Mouse (Mus musculus): Measurements from ENCODE around the gene Tsga10. TPM values are rescaled to one million over a fixed set of nuclear protein-coding genes. Genes with fewer than 3 reads are reported as not detected.

The Tsga10 gene
- total and polyA plus RNA-seq, 2 experiments from 2014 or later, result 7.5 TPM

GRCm38 (mm10) chr1:37891400-37891799, 25.2 kb upstream of the Tsga10 start:
- Histone ChIP-seq H3K4me2 (ENCODE audit: low read depth, low read length, poor library complexity, severe bottlenecking) (peak overlapping the region; percentile 78), H3K27me3 (ENCODE audit: insufficient read depth, low read length) (no peaks in the 10 kb centered on the region), H3K4me3 (ENCODE audit: low read depth, low read length) (peak overlapping the region; percentile 62), H3K36me3 (ENCODE audit: insufficient read depth, low read length) (peaks cover 18% of the 10 kb centered on the region), H3K4me1 (ENCODE audit: insufficient read depth, low read length) (peaks cover 7% of the 10 kb centered on the region; the same call in 1 of the 2 replicates), H3K9ac (replicated peaks; ENCODE audit: low read length, poor library complexity, severe bottlenecking) (no peak overlapping the region), H3K27ac (ENCODE audit: low read depth, low read length) (no peak overlapping the region), H3K9me3 (ENCODE audit: low read length) (no peaks in the 10 kb centered on the region)
- DNase-seq (ENCODE audit: low spot score) (peak; percentile 19), ATAC-seq (ENCODE audit: low FRiP score) (no peak)
- 61% methylated on average over 3 of the region's 3 CpGs for WGBS
- TF ChIP-seq CTCF (IDR thresholded peaks at IDR 0.05), result peak; percentile 63

- no peak for TF ChIP-seq CTCF (IDR thresholded peaks at IDR 0.05)
- Histone ChIP-seq H3K4me2 (ENCODE audit: low read depth, low read length, poor library complexity, severe bottlenecking) (peak within 1 kb of the TSS; percentile 78), H3K9ac (replicated peaks; ENCODE audit: low read length, poor library complexity, severe bottlenecking) (peak within 1 kb of the TSS; percentile 51), H3K4me3 (ENCODE audit: low read depth, low read length) (peak within 1 kb of the TSS; percentile 62), H3K27ac (ENCODE audit: low read depth, low read length) (peak within 1 kb of the TSS; percentile 47), H3K36me3 (ENCODE audit: insufficient read depth, low read length) (peaks cover 9% of the 10 kb centered on the region), H3K4me1 (ENCODE audit: insufficient read depth, low read length) (peaks cover 7% of the 10 kb centered on the region; the same call in 1 of the 2 replicates), H3K9me3 (ENCODE audit: low read length) (no peaks in the 10 kb centered on the region), H3K27me3 (ENCODE audit: insufficient read depth, low read length) (no peaks in the 10 kb centered on the region)
- ATAC-seq (ENCODE audit: low FRiP score) (peak; percentile 94), DNase-seq (ENCODE audit: low spot score) (peak; percentile 96)
- WGBS, result under 1% methylated on average over 41 of the region's 41 CpGs
These were observed 23.9 kb upstream of the Tsga10 start, which contains the start of the genes Mitd1 and Mrpl30 for GRCm38 (mm10) chr1:37890025-37890652. TSS of gene Mitd1 (minus strand) at chr1:37890411. TSS of gene Mrpl30 (plus strand) at chr1:37890477.

GRCm38 (mm10) chr1:37889206-37889605, 23.0 kb upstream of the Tsga10 start:
- Histone ChIP-seq H3K4me1 (ENCODE audit: insufficient read depth, low read length) (peaks cover 7% of the 10 kb centered on the region; the same call in 1 of the 2 replicates), H3K9me3 (ENCODE audit: low read length) (no peaks in the 10 kb centered on the region), H3K4me2 (ENCODE audit: low read depth, low read length, poor library complexity, severe bottlenecking) (peak overlapping the region; percentile 78), H3K9ac (replicated peaks; ENCODE audit: low read length, poor library complexity, severe bottlenecking) (no peak overlapping the region), H3K27me3 (ENCODE audit: insufficient read depth, low read length) (no peaks in the 10 kb centered on the region), H3K36me3 (ENCODE audit: insufficient read depth, low read length) (peaks cover under 1% of the 10 kb centered on the region; the same call in 1 of the 2 replicates), H3K27ac (ENCODE audit: low read depth, low read length) (no peak overlapping the region), H3K4me3 (ENCODE audit: low read depth, low read length) (peak overlapping the region; percentile 62; the same call in 1 of the 2 replicates)
- WGBS, result 86% methylated on average over 7 of the region's 7 CpGs
- TF ChIP-seq CTCF (IDR thresholded peaks at IDR 0.05), result no peak
- DNase-seq (ENCODE audit: low spot score), result no peak
- ATAC-seq (ENCODE audit: low FRiP score), result no peak

DNA sequence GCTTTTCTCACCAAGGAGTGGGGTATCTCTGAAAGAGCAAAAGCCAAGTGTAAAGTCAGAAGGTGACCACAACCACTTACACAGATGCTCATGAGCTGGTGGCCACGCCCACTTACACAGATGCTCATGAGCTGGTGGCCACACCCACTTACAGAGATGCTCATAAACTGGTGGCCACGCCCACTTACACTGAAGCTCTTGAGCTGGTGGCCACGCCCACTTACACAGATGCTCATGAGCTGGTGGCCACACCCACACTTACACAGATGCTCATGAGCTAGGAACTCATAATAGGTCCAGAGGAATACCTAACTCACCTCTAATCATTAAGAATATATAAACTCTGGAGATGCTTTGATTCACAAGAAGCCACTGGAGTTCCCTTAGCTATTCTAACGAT, 18.2 kb upstream of the Tsga10 start:
- peaks cover 5% of the 10 kb centered on the region; the same call in 1 of the 2 replicates for H3K4me1 ChIP-seq (ENCODE audit: insufficient read depth, low read length)
- H3K36me3 ChIP-seq (ENCODE audit: insufficient read depth, low read length), result peaks cover 20% of the 10 kb centered on the region; the same call in 1 of the 2 replicates
- H3K27ac ChIP-seq (ENCODE audit: low read depth, low read length), result no peak overlapping the region
- H3K4me3 ChIP-seq (ENCODE audit: low read depth, low read length), result no peak overlapping the region
- no peaks in the 10 kb centered on the region for H3K27me3 ChIP-seq (ENCODE audit: insufficient read depth, low read length)
- DNase-seq (ENCODE audit: low spot score) (no peak), ATAC-seq (ENCODE audit: low FRiP score) (no peak)
- no peak for TF ChIP-seq CTCF (IDR thresholded peaks at IDR 0.05)
- WGBS, result 77% methylated on average over 4 of the region's 4 CpGs
- no peak overlapping the region for H3K4me2 ChIP-seq (ENCODE audit: low read depth, low read length, poor library complexity, severe bottlenecking)
- no peak overlapping the region for H3K9ac ChIP-seq (replicated peaks; ENCODE audit: low read length, poor library complexity, severe bottlenecking)
- H3K9me3 ChIP-seq (ENCODE audit: low read length), result no peaks in the 10 kb centered on the region

GRCm38 (mm10) chr1:37883411-37883810, 17.2 kb upstream of the Tsga10 start:
- no peak for ATAC-seq (ENCODE audit: low FRiP score)
- Histone ChIP-seq H3K27ac (ENCODE audit: low read depth, low read length) (no peak overlapping the region), H3K9ac (replicated peaks; ENCODE audit: low read length, poor library complexity, severe bottlenecking) (no peak overlapping the region), H3K36me3 (ENCODE audit: insufficient read depth, low read length) (peaks cover 24% of the 10 kb centered on the region), H3K4me2 (ENCODE audit: low read depth, low read length, poor library complexity, severe bottlenecking) (no peak overlapping the region), H3K27me3 (ENCODE audit: insufficient read depth, low read length) (no peaks in the 10 kb centered on the region), H3K4me3 (ENCODE audit: low read depth, low read length) (no peak overlapping the region), H3K9me3 (ENCODE audit: low read length) (no peaks in the 10 kb centered on the region), H3K4me1 (ENCODE audit: insufficient read depth, low read length) (no peaks in the 10 kb centered on the region)
- WGBS, result 91% methylated on average over 4 of the region's 4 CpGs
- DNase-seq (ENCODE audit: low spot score), result no peak
- TF ChIP-seq CTCF (IDR thresholded peaks at IDR 0.05), result no peak

DNA sequence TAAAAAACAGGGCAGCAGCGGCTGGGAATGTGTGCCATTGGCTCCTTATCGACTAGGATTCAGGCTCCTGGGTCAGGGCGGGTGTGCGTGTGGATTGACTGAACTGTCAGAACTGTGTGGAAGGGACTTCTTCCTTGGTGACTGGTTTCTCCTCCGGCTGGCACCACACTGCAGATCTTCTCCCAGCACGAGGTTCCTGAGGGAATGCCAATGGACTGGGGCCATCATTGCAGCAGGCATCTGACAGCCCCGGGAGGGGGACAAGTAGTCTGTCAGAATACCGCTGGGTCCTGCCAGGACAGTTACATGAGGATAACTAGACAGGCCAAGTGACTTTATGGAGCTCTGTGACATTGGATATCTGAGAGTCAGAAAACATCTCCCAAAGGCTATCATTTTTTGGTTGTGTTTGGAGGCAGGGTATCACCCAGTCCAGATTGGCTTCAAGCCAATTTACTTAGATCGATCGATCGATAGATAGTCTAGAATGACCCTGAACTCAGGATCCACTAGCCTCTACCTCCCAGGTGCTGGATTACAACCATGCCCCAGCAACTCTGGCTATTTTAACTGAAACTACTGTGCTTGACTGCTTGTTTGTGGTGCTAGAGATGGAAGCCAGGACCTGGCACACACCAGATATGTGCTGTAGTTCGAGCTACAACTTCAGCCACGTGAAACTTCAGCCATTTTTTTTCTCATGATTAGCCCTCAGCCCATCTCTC, 11.7 kb upstream of the Tsga10 start:
- Histone ChIP-seq H3K4me2 (ENCODE audit: low read depth, low read length, poor library complexity, severe bottlenecking) (no peak overlapping the region), H3K9me3 (ENCODE audit: low read length) (0 out of 2 replicates have a peak, but pooled peaks cover 3% of the 10 kb centered on the region), H3K27ac (ENCODE audit: low read depth, low read length) (no peak overlapping the region), H3K4me1 (ENCODE audit: insufficient read depth, low read length) (no peaks in the 10 kb centered on the region), H3K4me3 (ENCODE audit: low read depth, low read length) (no peak overlapping the region), H3K27me3 (ENCODE audit: insufficient read depth, low read length) (no peaks in the 10 kb centered on the region), H3K36me3 (ENCODE audit: insufficient read depth, low read length) (peaks cover 22% of the 10 kb centered on the region), H3K9ac (replicated peaks; ENCODE audit: low read length, poor library complexity, severe bottlenecking) (no peak overlapping the region)
- ATAC-seq (ENCODE audit: low FRiP score), result no peak
- no peak for DNase-seq (ENCODE audit: low spot score)
- 94% methylated on average over 13 of the region's 13 CpGs for WGBS
- TF ChIP-seq CTCF (IDR thresholded peaks at IDR 0.05), result no peak

Measured in midbrain, postnatal 0 days (tissue).